Mouse (Mus musculus): ENCODE results near the gene Pygb. TPM values are rescaled to one million over a fixed set of nuclear protein-coding genes. Genes with fewer than 3 reads are reported as not detected.

Pygb gene
- polyA plus RNA-seq, 1 experiment from 2014 or later, result 109 TPM

- ATAC-seq (ENCODE audit: low FRiP score, low TSS enrichment) (no peak), DNase-seq (ENCODE audit: low spot score) (no peak)
- Histone ChIP-seq H3K27ac (replicated peaks) (no peak overlapping the region), H3K4me2 (replicated peaks; ENCODE audit: low read depth) (no peak overlapping the region), H3K9ac (ENCODE audit: low read length) (no peak overlapping the region), H3K9me3 (ENCODE audit: control insufficient read depth, low read length) (no peaks in the 10 kb centered on the region), H3K4me1 (replicated peaks; ENCODE audit: control insufficient read depth, insufficient read depth) (no peaks in the 10 kb centered on the region), H3K36me3 (ENCODE audit: control insufficient read depth, insufficient read depth, low read length) (peaks cover 55% of the 10 kb centered on the region), H3K4me3 (ENCODE audit: low read depth, low read length) (no peak overlapping the region), H3K27me3 (ENCODE audit: control insufficient read depth, insufficient read depth, low read length) (no peaks in the 10 kb centered on the region)
- WGBS, result 91% methylated on average over 2 of the region's 2 CpGs
- TF ChIP-seq CTCF (IDR thresholded peaks at IDR 0.05; ENCODE audit: low read depth) (no peak), EP300 (optimal IDR thresholded peaks at IDR 0.05) (no peak)
These were observed 43.5 kb downstream of the Pygb start for GRCm38 (mm10) chr2:150830011-150830410.

- WGBS, result 81% methylated on average over 3 of the region's 3 CpGs
- Histone ChIP-seq H3K9ac (ENCODE audit: low read length) (no peak overlapping the region), H3K27me3 (ENCODE audit: control insufficient read depth, insufficient read depth, low read length) (no peaks in the 10 kb centered on the region), H3K4me2 (replicated peaks; ENCODE audit: low read depth) (no peak overlapping the region), H3K27ac (replicated peaks) (0 out of 2 replicates have a peak overlapping the region, but pooled peaks have one; percentile 8), H3K4me3 (ENCODE audit: low read depth, low read length) (no peak overlapping the region), H3K9me3 (ENCODE audit: control insufficient read depth, low read length) (no peaks in the 10 kb centered on the region), H3K36me3 (ENCODE audit: control insufficient read depth, insufficient read depth, low read length) (peaks cover 50% of the 10 kb centered on the region), H3K4me1 (replicated peaks; ENCODE audit: control insufficient read depth, insufficient read depth) (no peaks in the 10 kb centered on the region)
- DNase-seq (ENCODE audit: low spot score), result no peak
- ATAC-seq (ENCODE audit: low FRiP score, low TSS enrichment), result no peak
- TF ChIP-seq EP300 (optimal IDR thresholded peaks at IDR 0.05), result no peak
- no peak for TF ChIP-seq CTCF (IDR thresholded peaks at IDR 0.05; ENCODE audit: low read depth)
These were observed 44.4 kb downstream of the Pygb start for GRCm38 (mm10) chr2:150830911-150831441.

GRCm38 (mm10) chr2:150832029-150832428 is 45.5 kb downstream of the Pygb start:
- 91% methylated on average over 7 of the region's 7 CpGs for WGBS
- H3K9ac ChIP-seq (ENCODE audit: low read length), result no peak overlapping the region
- no peaks in the 10 kb centered on the region for H3K4me1 ChIP-seq (replicated peaks; ENCODE audit: control insufficient read depth, insufficient read depth)
- H3K27me3 ChIP-seq (ENCODE audit: control insufficient read depth, insufficient read depth, low read length), result no peaks in the 10 kb centered on the region
- no peak overlapping the region for H3K27ac ChIP-seq (replicated peaks)
- ATAC-seq (ENCODE audit: low FRiP score, low TSS enrichment) (no peak), DNase-seq (ENCODE audit: low spot score) (no peak)
- H3K4me2 ChIP-seq (replicated peaks; ENCODE audit: low read depth), result no peak overlapping the region
- H3K36me3 ChIP-seq (ENCODE audit: control insufficient read depth, insufficient read depth, low read length), result peaks cover 40% of the 10 kb centered on the region
- no peaks in the 10 kb centered on the region for H3K9me3 ChIP-seq (ENCODE audit: control insufficient read depth, low read length)
- TF ChIP-seq CTCF (IDR thresholded peaks at IDR 0.05; ENCODE audit: low read depth), result no peak
- TF ChIP-seq EP300 (optimal IDR thresholded peaks at IDR 0.05), result no peak
- H3K4me3 ChIP-seq (ENCODE audit: low read depth, low read length), result no peak overlapping the region

- H3K4me1 ChIP-seq (replicated peaks; ENCODE audit: control insufficient read depth, insufficient read depth), result no peaks in the 10 kb centered on the region
- no peak overlapping the region for H3K4me2 ChIP-seq (replicated peaks; ENCODE audit: low read depth)
- H3K27me3 ChIP-seq (ENCODE audit: control insufficient read depth, insufficient read depth, low read length), result no peaks in the 10 kb centered on the region
- no peaks in the 10 kb centered on the region for H3K9me3 ChIP-seq (ENCODE audit: control insufficient read depth, low read length)
- no peak overlapping the region for H3K4me3 ChIP-seq (ENCODE audit: low read depth, low read length)
- 88% methylated on average over 7 of the region's 7 CpGs for WGBS
- DNase-seq (ENCODE audit: low spot score) (no peak), ATAC-seq (ENCODE audit: low FRiP score, low TSS enrichment) (no peak)
- no peak overlapping the region for H3K9ac ChIP-seq (ENCODE audit: low read length)
- H3K27ac ChIP-seq (replicated peaks), result no peak overlapping the region
- H3K36me3 ChIP-seq (ENCODE audit: control insufficient read depth, insufficient read depth, low read length), result peaks cover 19% of the 10 kb centered on the region
- no peak for TF ChIP-seq CTCF (IDR thresholded peaks at IDR 0.05; ENCODE audit: low read depth)
- TF ChIP-seq EP300 (optimal IDR thresholded peaks at IDR 0.05), result no peak
These were observed 48.1 kb downstream of the Pygb start for GRCm38 (mm10) chr2:150834616-150835015.

GRCm38 (mm10) chr2:150835975-150836374 is 49.4 kb downstream of the Pygb start:
- DNase-seq (ENCODE audit: low spot score) (no peak), ATAC-seq (ENCODE audit: low FRiP score, low TSS enrichment) (no peak)
- no peak overlapping the region for H3K9ac ChIP-seq (ENCODE audit: low read length)
- no peak overlapping the region for H3K27ac ChIP-seq (replicated peaks)
- no peaks in the 10 kb centered on the region for H3K4me1 ChIP-seq (replicated peaks; ENCODE audit: control insufficient read depth, insufficient read depth)
- WGBS, result 93% methylated on average over 4 of the region's 4 CpGs
- TF ChIP-seq EP300 (optimal IDR thresholded peaks at IDR 0.05) (no peak), CTCF (IDR thresholded peaks at IDR 0.05; ENCODE audit: low read depth) (no peak)
- H3K27me3 ChIP-seq (ENCODE audit: control insufficient read depth, insufficient read depth, low read length), result no peaks in the 10 kb centered on the region
- H3K9me3 ChIP-seq (ENCODE audit: control insufficient read depth, low read length), result no peaks in the 10 kb centered on the region
- no peak overlapping the region for H3K4me3 ChIP-seq (ENCODE audit: low read depth, low read length)
- H3K4me2 ChIP-seq (replicated peaks; ENCODE audit: low read depth), result no peak overlapping the region
- peaks cover 9% of the 10 kb centered on the region; the same call in 1 of the 2 replicates for H3K36me3 ChIP-seq (ENCODE audit: control insufficient read depth, insufficient read depth, low read length)

GRCm38 (mm10) chr2:150836906-150837305 is 50.4 kb downstream of the Pygb start:
- ATAC-seq (ENCODE audit: low FRiP score, low TSS enrichment) (no peak), DNase-seq (ENCODE audit: low spot score) (no peak)
- no peak for TF ChIP-seq CTCF (IDR thresholded peaks at IDR 0.05; ENCODE audit: low read depth)
- TF ChIP-seq EP300 (optimal IDR thresholded peaks at IDR 0.05), result no peak
- Histone ChIP-seq H3K9ac (ENCODE audit: low read length) (no peak overlapping the region), H3K27me3 (ENCODE audit: control insufficient read depth, insufficient read depth, low read length) (no peaks in the 10 kb centered on the region), H3K4me2 (replicated peaks; ENCODE audit: low read depth) (no peak overlapping the region), H3K36me3 (ENCODE audit: control insufficient read depth, insufficient read depth, low read length) (peaks cover 3% of the 10 kb centered on the region; the same call in 1 of the 2 replicates), H3K4me3 (ENCODE audit: low read depth, low read length) (no peak overlapping the region), H3K9me3 (ENCODE audit: control insufficient read depth, low read length) (no peaks in the 10 kb centered on the region), H3K27ac (replicated peaks) (no peak overlapping the region), H3K4me1 (replicated peaks; ENCODE audit: control insufficient read depth, insufficient read depth) (no peaks in the 10 kb centered on the region)
- 66% methylated on average over 15 of the region's 15 CpGs for WGBS

Data from stomach, postnatal 0 days (tissue).